Comparison of ENCODE assay signal across 12 mouse cellular contexts in genomic region chr10:105542081-105542480, GRCm38 (mm10).
"Had no signal": no experiment of that assay in that cellular context is flagged by ENCODE, and none has a peak within 500 bp of the region (broad histone marks: within the 10 kb centered on the region; RNA-seq: fewer than 3 reads in every experiment).

No protein-coding gene starts in this region.

- DNase-seq: retina, postnatal 1 day; right cerebral cortex, adult 18-20 months; right cerebral cortex, postnatal 14 days; right cerebral cortex, postnatal 25 days; right cerebral cortex, postnatal 4 days; spleen, adult 18-20 months; thymus, adult 18-20 months; thymus, adult 2 months; thymus, postnatal 14 days; thymus, postnatal 25 days; thymus, postnatal 36 days; thymus, postnatal 4 days had no signal
